Mouse (Mus musculus): ENCODE measurements around the gene Epb42.

DNA sequence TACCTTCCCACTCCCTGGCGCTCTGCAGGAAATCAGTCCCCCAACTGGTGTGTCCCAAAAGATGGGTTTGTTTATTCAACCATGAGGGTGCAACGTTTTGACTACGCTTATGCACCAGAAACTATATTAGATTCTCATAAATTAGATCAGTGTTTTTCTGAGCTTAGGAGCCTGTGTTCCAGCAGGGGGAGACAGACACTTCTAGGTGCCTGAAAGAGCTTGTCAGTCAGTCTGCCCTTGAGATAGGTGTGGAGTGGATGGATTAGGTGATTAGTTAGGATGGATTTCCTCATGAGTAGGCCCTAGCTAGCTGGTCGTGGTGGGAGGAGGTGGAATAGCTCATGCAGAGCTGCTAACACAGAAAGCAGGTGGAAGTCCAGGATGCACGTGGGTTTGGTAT is 4.2 kb upstream of the Epb42 start:
- no peak for TF ChIP-seq TAL1 (IDR thresholded peaks at IDR 0.05; ENCODE audit: low read length)
- no peak for TF ChIP-seq GATA1 (IDR thresholded peaks at IDR 0.05; ENCODE audit: low read length)
